Mouse (Mus musculus) ES-Bruce4 (cell line): ENCODE measurements around the gene Garnl3.

Source experiments
- EP300 ChIP-seq: IDR thresholded peaks from 2 replicates; pipeline ENCODE4 v1.6.1; 2011; ENCODE audit warnings: low read depth, low read length; ENCODE audit not compliant: insufficient read depth
- POLR2A ChIP-seq: IDR thresholded peaks from one replicate; pipeline ENCODE4 v1.8.1; 2011; ENCODE audit warnings: low read length; ENCODE audit not compliant: insufficient read depth

DNA sequence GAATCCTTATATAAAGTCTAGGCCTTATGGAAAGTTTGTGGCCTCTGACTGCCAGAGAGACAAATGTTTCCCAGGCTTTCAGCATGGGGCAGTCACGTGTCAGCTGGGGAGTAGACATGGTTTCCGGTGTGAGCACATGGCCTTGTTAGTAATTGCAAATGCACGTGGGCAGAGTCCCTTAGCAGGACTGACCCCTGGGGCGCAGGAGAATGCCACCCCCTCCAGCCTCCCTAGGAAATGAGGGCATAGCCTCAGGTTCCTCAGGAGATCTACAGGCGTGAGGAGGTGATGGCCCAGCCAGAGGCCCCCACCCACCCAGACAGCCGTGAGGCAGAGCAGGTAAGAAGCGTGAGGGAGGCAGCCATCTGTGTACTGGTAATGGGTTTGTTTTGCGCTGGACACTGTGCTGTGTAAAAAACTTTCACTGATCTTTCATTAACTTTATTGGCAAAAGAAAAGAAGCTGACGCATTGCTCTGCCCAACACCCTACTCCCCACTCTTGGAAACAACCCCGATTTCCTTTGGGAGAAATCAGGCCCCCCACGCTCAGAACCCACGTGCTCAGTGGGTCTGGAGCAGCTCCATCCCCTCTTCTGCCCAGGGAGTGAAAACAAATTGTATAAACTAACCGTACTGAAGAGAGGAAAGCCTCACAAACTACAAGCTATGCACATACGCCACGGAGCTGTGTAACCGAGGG, 48.6 kb upstream of the Garnl3 start:
- no peak for TF ChIP-seq EP300
- no peak for TF ChIP-seq POLR2A
